Mouse (Mus musculus) right cerebral cortex, postnatal 14 days (tissue): Measurements from ENCODE around the gene Ifrd2.

Experiments used
- DNase-seq: peaks from one replicate; pipeline ENCODE4 v3.0.0; 2022

Ifrd2 gene

GRCm38 (mm10) chr9:107600745-107601144 is 13.3 kb downstream of the Ifrd2 start:
- DNase-seq: no peak

- DNase-seq: no peak
These were observed 13.8 kb downstream of the Ifrd2 start for GRCm38 (mm10) chr9:107601275-107601674.

GRCm38 (mm10) chr9:107602068-107602648 is 14.7 kb downstream of the Ifrd2 start:
- DNase-seq: peak; percentile 96

- no peak for DNase-seq
These were observed 15.8 kb downstream of the Ifrd2 start for GRCm38 (mm10) chr9:107603251-107603650.

- no peak for DNase-seq
These were observed 17.7 kb downstream of the Ifrd2 start for GRCm38 (mm10) chr9:107605041-107605661.

GRCm38 (mm10) chr9:107606591-107606990 is 19.1 kb downstream of the Ifrd2 start:
- no peak for DNase-seq

- no peak for DNase-seq
These were observed 19.6 kb downstream of the Ifrd2 start for GRCm38 (mm10) chr9:107607036-107607435.

- DNase-seq: no peak
These were observed 20.3 kb downstream of the Ifrd2 start for GRCm38 (mm10) chr9:107607653-107608245.

GRCm38 (mm10) chr9:107608741-107609432 is 21.4 kb downstream of the Ifrd2 start, which contains the start of gene Sema3b:
Sema3b (minus strand) TSS chr9:107609229.
- DNase-seq: no peak

- DNase-seq: no peak
These were observed 22.0 kb downstream of the Ifrd2 start for GRCm38 (mm10) chr9:107609433-107609830.

- DNase-seq: no peak
These were observed 24.2 kb downstream of the Ifrd2 start for GRCm38 (mm10) chr9:107611456-107612190.

- peak; percentile 100 for DNase-seq
These were observed 24.9 kb downstream of the Ifrd2 start for GRCm38 (mm10) chr9:107612191-107612944.

GRCm38 (mm10) chr9:107612945-107613569 is 25.6 kb downstream of the Ifrd2 start:
- no peak for DNase-seq

- no peak for DNase-seq
These were observed 27.6 kb downstream of the Ifrd2 start for GRCm38 (mm10) chr9:107615035-107615434.

- no peak for DNase-seq
These were observed 30.0 kb downstream of the Ifrd2 start for GRCm38 (mm10) chr9:107617461-107617860.

GRCm38 (mm10) chr9:107618098-107618497 is 30.7 kb downstream of the Ifrd2 start:
- no peak for DNase-seq

GRCm38 (mm10) chr9:107618778-107619545 is 31.5 kb downstream of the Ifrd2 start:
- DNase-seq: no peak

GRCm38 (mm10) chr9:107619546-107619879 is 32.1 kb downstream of the Ifrd2 start:
- no peak for DNase-seq

- DNase-seq: no peak
These were observed 33.5 kb downstream of the Ifrd2 start for GRCm38 (mm10) chr9:107620954-107621353.

- no peak for DNase-seq
These were observed 37.1 kb downstream of the Ifrd2 start for GRCm38 (mm10) chr9:107624539-107624938.

GRCm38 (mm10) chr9:107624951-107625350 is 37.5 kb downstream of the Ifrd2 start:
- no peak for DNase-seq
